Mouse (Mus musculus) heart, adult 9 months (tissue): Measurements from ENCODE around the gene Srpk3.

ENCODE experiments used
- DNase-seq, 2 experiments: peaks; one replicate each; pipeline ENCODE4 v3.0.0; 2022; ENCODE audit warnings: low spot score in 2 of 2

Gene Srpk3

DNA sequence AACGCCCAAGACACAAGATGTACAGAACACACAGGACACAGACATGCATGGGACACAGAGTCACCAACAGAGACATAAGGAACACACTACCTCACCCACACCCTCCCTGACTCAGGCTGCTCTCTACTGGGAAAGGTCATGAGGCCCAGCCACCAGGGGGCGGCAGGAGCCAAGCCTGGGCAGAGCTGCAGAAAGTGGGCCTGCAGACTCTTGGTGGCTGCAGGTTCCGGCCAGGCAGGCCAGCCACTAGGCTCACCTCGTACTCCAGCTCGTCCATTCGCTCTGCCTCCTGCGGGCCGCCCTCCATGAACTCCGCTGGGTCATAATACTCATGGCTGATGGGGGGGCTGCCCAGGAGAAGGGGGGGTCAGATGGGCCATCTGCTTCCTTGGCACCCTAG, 24.3 kb downstream of the Srpk3 start:
- DNase-seq, result peak; percentile 35 to 67

DNA sequence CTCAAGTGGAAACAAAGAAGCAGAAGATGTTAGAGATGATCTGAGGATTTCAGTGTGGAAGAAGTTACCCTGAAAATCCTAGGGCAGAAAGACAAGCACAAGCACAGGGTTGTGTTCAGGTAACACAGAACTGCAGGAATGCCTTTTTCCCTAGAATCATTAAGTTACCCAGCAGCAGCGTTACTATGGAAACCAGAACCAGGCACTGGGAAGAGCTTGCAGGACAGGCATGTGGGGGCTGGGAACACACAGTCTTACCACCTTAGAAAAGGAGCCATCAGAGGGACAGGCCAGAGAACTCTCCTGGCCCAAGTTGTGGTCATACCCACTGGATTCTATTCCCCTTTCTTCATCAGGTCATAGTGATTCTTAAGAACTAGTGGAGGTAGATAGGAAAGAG, 31.6 kb downstream of the Srpk3 start:
- DNase-seq, result no peak

DNA sequence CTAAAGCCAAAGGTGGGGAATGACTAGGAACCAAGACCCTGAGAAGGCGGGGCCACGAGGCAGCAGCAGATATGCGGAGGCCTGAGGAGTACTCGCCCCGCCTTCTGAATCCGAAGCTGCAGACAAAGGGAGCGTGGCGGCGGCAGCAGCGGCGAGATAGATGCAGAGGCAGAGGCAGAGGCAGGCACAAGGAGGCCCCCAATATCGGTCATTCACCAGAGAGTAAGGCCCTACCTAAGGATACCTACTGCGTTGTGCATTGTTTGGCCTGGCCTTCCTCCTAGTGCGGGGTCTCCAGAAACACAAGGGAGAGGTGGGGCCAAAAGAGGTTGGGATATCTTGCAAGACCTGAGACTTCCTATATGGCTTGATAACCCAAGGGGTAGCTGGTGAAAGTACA, 40.9 kb downstream of the Srpk3 start:
- no peak for DNase-seq

DNA sequence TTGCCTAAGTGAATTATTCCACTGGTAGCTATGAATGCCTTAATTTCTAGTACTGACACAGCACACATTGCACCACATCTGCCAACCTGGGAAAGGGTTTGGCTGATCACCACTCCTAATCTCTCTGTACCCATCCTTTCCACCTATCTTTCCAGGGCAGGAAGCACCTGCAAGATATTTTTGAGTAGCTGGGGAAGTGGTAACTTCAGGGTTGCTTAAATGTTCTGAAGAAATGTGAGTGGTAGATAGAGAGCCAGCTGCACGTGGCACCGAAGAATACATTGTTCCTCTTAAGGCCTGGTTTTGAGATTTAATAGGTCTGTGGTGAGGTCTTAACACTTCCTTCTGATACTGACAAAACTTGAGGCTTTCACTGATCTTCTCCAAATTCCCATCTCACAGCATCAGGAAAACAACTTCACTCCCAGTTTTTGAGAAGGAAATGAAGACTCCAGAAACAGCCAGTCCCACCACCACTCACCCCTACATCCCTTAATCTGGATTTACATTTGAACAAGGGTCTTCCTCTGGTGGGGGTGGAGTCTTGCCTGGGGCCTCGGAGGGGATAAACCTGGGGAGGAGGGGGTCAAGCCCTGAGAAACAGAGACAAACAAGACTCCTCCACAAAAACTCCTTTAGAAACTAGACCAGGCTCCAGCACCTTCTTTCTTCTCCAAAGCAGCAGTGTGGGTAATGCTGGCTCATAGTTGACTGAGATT, 42.5 kb downstream of the Srpk3 start:
- DNase-seq, result no peak

DNA sequence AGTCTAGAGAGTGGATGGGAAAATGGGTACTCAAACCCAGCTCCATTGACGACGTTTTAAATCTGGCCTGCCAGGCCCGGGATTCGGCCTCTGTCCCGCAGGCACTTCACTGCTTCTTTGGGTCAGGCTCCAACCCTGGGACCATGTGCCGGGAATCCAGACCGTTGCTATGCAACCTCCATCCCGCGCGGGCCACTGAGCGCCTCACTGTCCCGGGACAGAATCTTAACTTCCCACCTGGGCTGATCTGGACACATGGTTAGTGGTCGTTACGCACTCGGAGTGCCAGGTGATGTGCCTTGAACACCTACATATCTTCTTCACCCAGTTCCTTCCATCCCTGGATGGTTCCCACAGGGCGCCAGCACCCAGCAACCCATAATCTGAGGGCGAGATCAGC, 49.5 kb downstream of the Srpk3 start:
- DNase-seq, result no peak

DNA sequence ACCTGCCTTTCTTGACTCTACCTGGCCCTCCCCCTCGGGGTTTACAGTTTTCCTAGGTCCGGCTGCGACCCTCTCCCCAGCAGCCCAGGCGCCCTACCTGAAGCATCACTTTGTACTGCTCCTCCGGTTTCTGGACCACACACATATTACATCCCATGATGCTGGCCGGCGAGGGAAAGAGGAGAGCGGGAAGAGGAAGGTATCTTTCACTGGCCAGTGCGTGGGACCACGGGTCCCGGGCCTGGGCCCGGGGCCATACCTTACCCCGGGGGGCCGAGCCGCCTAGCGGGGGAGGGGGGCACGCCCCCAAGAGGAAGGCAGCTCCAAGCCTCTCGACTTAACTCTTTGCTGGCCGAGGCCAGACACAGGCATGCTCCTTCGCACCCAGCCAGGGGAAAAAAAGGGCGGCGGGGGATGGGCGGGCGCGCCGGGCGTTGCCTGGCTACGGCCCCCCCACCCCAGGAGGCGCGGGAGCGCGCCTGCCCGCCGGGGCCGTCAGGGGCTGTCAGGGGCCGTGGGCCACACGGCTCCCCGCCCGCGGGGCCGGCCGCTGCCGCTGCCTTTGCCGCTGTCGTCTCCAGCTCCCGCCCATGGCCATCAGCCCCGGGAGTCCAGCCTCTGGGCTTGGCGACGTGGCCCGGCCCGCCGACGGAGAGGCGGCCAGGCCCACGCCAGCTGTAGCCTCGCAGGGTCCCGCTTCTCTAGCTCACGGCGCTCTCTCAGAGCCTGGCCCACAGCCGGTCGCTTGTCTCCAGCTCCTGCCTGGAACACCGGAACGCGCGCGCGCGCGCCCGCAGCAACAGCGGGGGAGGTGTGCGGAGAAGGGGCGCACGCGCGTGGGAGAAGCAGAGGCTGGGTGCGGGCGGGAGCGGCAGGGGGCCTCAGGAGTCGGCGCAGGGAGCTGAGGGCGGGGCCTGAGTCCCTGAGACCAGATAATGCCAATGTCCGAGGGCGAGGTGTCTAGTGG, 50.3 kb downstream of the Srpk3 start, which contains the start of gene Pdzd4:
Gene Pdzd4, minus strand, starts transcription at position 785 of the 967 bp plus-strand sequence.
- DNase-seq, result peak; percentile 6 to 49
